Mouse (Mus musculus): ENCODE data around the gene Pabpc4. TPM values are rescaled to one million over a fixed set of nuclear protein-coding genes. Genes with fewer than 3 reads are reported as not detected.
A peak's percentile ranks its signal among the peaks of the same experiment; 100 is the strongest.
"Not testable (repeated sequence)": the region's sequence is repeated elsewhere in the genome, so short reads cannot be mapped to it uniquely, and the experiment has no call there.

The Pabpc4 gene
- polyA plus RNA-seq, 1 experiment from 2014 or later: 28.6 TPM

GRCm38 (mm10) chr4:123282915-123283674 is 20.9 kb downstream of the Pabpc4 start:
- 0 out of 2 replicates have a peak overlapping the region, but pooled peaks have one; percentile 24 for H3K27ac ChIP-seq
- 0% methylated on average over 19 of the region's 55 CpGs for WGBS (ENCODE audit: missing documents)

GRCm38 (mm10) chr4:123283675-123284064 is 21.5 kb downstream of the Pabpc4 start:
- peak overlapping the region; percentile 43 for H3K4me3 ChIP-seq (ENCODE audit: inconsistent target)
- H3K79me2 ChIP-seq (ENCODE audit: inconsistent target): peaks cover 26% of the 10 kb centered on the region
- not testable (repeated sequence) for H3K27ac ChIP-seq; H3K36me3 ChIP-seq (ENCODE audit: inconsistent target)
- 4% methylated on average over 12 of the region's 15 CpGs for WGBS (ENCODE audit: missing documents)

More at GRCm38 (mm10) chr4:123282915-123283674, 20.9 kb downstream of the Pabpc4 start:
- Histone ChIP-seq H3K4me3 (ENCODE audit: inconsistent target) (peak overlapping the region; percentile 43), H3K79me2 (ENCODE audit: inconsistent target) (peaks cover 26% of the 10 kb centered on the region)
- H3K36me3 ChIP-seq (ENCODE audit: inconsistent target): not testable (repeated sequence)

DNA sequence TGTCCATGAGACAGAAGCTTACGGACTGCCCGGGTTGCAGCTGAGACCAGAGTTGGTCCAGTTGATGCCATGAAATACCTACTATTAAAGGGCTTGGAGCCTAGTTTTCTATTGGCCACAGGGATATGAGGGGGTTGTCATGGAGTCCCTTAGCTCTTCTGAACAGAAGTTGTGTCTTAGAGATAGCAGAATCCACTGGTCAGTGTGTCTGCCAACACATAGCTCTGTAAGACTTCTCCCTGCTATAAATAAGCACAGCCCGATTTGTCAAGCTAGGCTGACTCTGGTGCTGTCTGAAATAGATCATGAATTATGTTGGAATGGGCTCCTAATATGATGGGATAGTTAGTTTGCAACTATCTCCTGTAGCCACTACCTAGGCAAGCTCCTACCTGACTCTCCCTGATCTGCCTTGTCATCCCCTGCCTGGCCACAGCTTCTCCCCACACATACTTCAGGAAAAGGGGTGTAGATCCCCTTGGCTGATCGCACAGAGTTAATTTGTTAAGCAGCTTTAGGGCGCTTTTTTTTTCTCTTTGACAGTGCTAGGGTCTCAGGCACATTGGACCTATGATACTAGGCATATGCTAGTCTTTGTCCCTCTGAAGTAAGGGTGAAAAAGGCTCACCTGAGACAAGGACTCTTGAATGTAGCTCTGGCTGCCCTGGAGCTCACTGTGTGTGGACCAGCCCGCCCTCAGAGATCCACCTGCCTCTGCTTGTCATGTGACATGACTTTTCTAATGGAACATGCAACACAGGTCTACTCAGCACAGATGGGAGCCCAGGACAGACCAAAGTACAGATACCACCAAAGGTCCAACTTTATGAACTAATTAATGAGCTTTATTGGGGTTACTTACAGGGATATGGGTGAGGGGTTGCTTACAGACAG is 22.8 kb downstream of the Pabpc4 start:
- H3K36me3 ChIP-seq (ENCODE audit: inconsistent target): peaks cover 15% of the 10 kb centered on the region; the same call in 1 of the 2 replicates
- WGBS (ENCODE audit: missing documents): 68% methylated on average over 6 of the region's 6 CpGs

DNA sequence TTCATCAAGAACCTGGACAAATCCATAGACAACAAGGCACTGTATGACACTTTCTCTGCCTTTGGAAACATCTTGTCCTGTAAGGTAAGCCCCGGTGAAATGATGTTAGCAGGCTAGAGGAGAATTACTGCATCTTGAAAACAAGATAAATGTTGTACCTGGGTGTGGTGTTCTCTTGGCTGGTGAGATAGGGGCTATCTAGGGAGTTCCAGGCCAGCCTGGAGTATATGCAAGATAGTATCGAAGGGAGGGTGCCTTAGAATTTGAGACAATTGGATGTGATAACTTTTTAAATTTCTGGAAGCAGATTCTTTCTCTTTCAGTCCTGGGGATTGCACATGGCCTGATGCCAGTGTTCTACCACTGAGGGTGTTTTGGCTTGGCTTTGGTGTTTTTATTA is 24.6 kb downstream of the Pabpc4 start:
- Histone ChIP-seq H3K79me2 (ENCODE audit: inconsistent target) (peaks cover 26% of the 10 kb centered on the region), H3K4me3 (ENCODE audit: inconsistent target) (no peak overlapping the region), H3K36me3 (ENCODE audit: inconsistent target) (peaks cover 26% of the 10 kb centered on the region; the same call in 1 of the 2 replicates), H3K27ac (no peak overlapping the region)
- 100% methylated on average over 2 of the region's 2 CpGs for WGBS (ENCODE audit: missing documents)

More for the DNA sequence above, 22.8 kb downstream of the Pabpc4 start:
- no peak overlapping the region for H3K27ac ChIP-seq
- no peak overlapping the region for H3K4me3 ChIP-seq (ENCODE audit: inconsistent target)
- peaks cover 26% of the 10 kb centered on the region for H3K79me2 ChIP-seq (ENCODE audit: inconsistent target)

GRCm38 (mm10) chr4:123289038-123289437 is 26.9 kb downstream of the Pabpc4 start:
- 90% methylated on average over 12 of the region's 12 CpGs for WGBS (ENCODE audit: missing documents)
- H3K4me3 ChIP-seq (ENCODE audit: inconsistent target): no peak overlapping the region
- H3K27ac ChIP-seq: no peak overlapping the region
- peaks cover 22% of the 10 kb centered on the region for H3K79me2 ChIP-seq (ENCODE audit: inconsistent target)
- H3K36me3 ChIP-seq (ENCODE audit: inconsistent target): peaks cover 39% of the 10 kb centered on the region; the same call in 1 of the 2 replicates

GRCm38 (mm10) chr4:123292390-123292789 is 30.2 kb downstream of the Pabpc4 start:
- Histone ChIP-seq H3K4me3 (ENCODE audit: inconsistent target) (no peak overlapping the region), H3K36me3 (ENCODE audit: inconsistent target) (peaks cover 53% of the 10 kb centered on the region; the same call in 1 of the 2 replicates), H3K79me2 (ENCODE audit: inconsistent target) (no peaks in the 10 kb centered on the region), H3K27ac (no peak overlapping the region)
- 87% methylated on average over 3 of the region's 3 CpGs for WGBS (ENCODE audit: missing documents)

GRCm38 (mm10) chr4:123292989-123293388 is 30.8 kb downstream of the Pabpc4 start:
- no peaks in the 10 kb centered on the region for H3K79me2 ChIP-seq (ENCODE audit: inconsistent target)
- no peak overlapping the region for H3K27ac ChIP-seq
- peaks cover 57% of the 10 kb centered on the region; the same call in 1 of the 2 replicates for H3K36me3 ChIP-seq (ENCODE audit: inconsistent target)
- 91% methylated on average over 6 of the region's 7 CpGs for WGBS (ENCODE audit: missing documents)
- H3K4me3 ChIP-seq (ENCODE audit: inconsistent target): no peak overlapping the region

GRCm38 (mm10) chr4:123293661-123294443 is 31.7 kb downstream of the Pabpc4 start:
- Histone ChIP-seq H3K27ac (no peak overlapping the region), H3K4me3 (ENCODE audit: inconsistent target) (no peak overlapping the region), H3K79me2 (ENCODE audit: inconsistent target) (no peaks in the 10 kb centered on the region), H3K36me3 (ENCODE audit: inconsistent target) (peaks cover 56% of the 10 kb centered on the region; the same call in 1 of the 2 replicates)
- 89% methylated on average over 6 of the region's 7 CpGs for WGBS (ENCODE audit: missing documents)

DNA sequence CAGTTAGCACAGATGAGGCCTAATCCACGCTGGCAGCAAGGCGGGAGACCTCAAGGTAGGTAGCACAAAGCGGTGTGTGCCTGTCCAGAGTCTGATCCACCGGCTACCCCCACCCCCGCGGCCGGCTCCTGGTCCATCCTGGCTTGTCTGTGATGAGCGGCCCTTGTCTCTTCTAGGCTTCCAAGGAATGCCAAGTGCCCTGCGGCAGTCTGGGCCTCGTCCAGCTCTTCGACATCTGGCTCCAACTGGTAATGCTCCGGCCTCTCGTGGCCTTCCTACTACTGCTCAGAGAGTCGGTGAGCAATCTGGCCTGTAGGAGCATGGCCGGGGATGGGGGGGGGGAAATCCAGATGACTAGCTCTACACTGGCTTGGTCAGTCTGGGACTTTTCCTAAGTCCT is 32.9 kb downstream of the Pabpc4 start:
- H3K27ac ChIP-seq: not testable (repeated sequence)
- 91% methylated on average over 15 of the region's 15 CpGs for WGBS (ENCODE audit: missing documents)
- H3K36me3 ChIP-seq (ENCODE audit: inconsistent target): peaks cover 44% of the 10 kb centered on the region; the same call in 1 of the 2 replicates

DNA sequence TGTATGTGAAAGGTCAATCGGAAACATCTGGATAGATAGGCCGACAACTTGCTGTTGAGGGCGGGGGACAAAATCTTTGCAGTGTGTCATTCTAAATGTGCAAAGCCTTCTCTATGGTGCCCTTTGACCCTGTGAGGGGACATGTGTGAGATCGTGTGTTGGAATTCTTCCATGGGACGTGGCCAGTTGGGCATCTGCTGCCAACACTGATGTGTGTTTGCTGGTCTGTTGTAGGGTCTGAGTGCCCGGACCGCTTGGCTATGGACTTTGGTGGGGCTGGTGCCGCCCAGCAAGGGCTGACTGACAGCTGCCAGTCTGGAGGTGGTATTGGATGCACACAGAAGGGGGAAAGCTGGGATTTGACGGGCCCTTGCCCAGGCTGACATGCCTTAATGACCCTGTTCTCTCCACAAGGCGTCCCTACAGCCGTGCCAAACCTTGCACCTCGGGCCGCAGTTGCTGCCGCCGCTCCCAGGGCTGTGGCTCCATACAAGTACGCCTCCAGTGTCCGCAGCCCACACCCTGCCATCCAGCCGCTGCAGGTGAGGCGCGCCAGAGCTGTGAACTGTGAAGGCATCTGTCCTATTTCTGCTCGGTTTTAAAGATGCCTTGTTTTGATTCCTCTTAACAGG is 33.5 kb downstream of the Pabpc4 start:
- Histone ChIP-seq H3K27ac (no peak overlapping the region), H3K36me3 (ENCODE audit: inconsistent target) (peaks cover 44% of the 10 kb centered on the region; the same call in 1 of the 2 replicates), H3K4me3 (ENCODE audit: inconsistent target) (no peak overlapping the region), H3K79me2 (ENCODE audit: inconsistent target) (no peaks in the 10 kb centered on the region)
- WGBS (ENCODE audit: missing documents): 96% methylated on average over 20 of the region's 21 CpGs

More for the DNA sequence above, 32.9 kb downstream of the Pabpc4 start:
- not testable (repeated sequence) for H3K4me3 ChIP-seq (ENCODE audit: inconsistent target); H3K79me2 ChIP-seq (ENCODE audit: inconsistent target)

- Histone ChIP-seq H3K36me3 (ENCODE audit: inconsistent target) (peaks cover 39% of the 10 kb centered on the region; the same call in 1 of the 2 replicates), H3K4me3 (ENCODE audit: inconsistent target) (no peak overlapping the region), H3K27ac (no peak overlapping the region), H3K79me2 (ENCODE audit: inconsistent target) (no peaks in the 10 kb centered on the region)
- WGBS (ENCODE audit: missing documents): 83% methylated on average over 5 of the region's 5 CpGs
Measured at GRCm38 (mm10) chr4:123296148-123296534, 34.0 kb downstream of the Pabpc4 start.

GRCm38 (mm10) chr4:123297195-123297960 is 35.2 kb downstream of the Pabpc4 start:
- Histone ChIP-seq H3K79me2 (ENCODE audit: inconsistent target) (no peaks in the 10 kb centered on the region), H3K36me3 (ENCODE audit: inconsistent target) (peaks cover 31% of the 10 kb centered on the region; the same call in 1 of the 2 replicates), H3K27ac (no peak overlapping the region), H3K4me3 (ENCODE audit: inconsistent target) (no peak overlapping the region)
- WGBS (ENCODE audit: missing documents): 96% methylated on average over 19 of the region's 22 CpGs

- no peaks in the 10 kb centered on the region for H3K79me2 ChIP-seq (ENCODE audit: inconsistent target)
- no peak overlapping the region for H3K4me3 ChIP-seq (ENCODE audit: inconsistent target)
- peaks cover 27% of the 10 kb centered on the region; the same call in 1 of the 2 replicates for H3K36me3 ChIP-seq (ENCODE audit: inconsistent target)
- WGBS (ENCODE audit: missing documents): 94% methylated on average over 3 of the region's 4 CpGs
- H3K27ac ChIP-seq: no peak overlapping the region
Measured at GRCm38 (mm10) chr4:123298226-123298625, 36.1 kb downstream of the Pabpc4 start.
